Mouse (Mus musculus): ENCODE measurements around the gene Ctsa.

DNA sequence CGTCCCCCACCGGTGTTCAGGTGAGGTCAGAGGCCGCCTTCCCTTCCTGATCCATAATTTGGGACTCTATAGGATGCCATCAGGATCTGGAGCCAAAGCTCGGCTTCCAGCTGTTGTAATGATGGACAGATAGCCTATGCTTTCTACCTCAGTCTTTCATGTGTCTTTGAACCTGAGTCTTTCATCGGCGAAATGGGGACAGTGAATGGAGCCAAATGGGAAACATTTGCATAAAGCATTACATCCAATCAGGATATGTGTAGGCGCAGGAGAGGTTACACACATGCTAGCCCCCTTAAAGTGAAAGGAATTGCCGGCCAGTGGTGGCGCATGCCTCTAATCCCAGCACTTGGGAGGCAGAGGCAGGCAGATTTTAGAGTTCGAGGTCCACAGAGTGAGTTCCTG is 9.5 kb upstream of the Ctsa start:
- TF ChIP-seq CTCF (IDR thresholded peaks at IDR 0.05; ENCODE audit: low read depth) (peak; percentile 47), EP300 (IDR thresholded peaks at IDR 0.05; ENCODE audit: low read depth) (no peak)
